Mouse (Mus musculus) left cerebral cortex, adult 18-20 months (tissue): ENCODE results near the gene Gm36176. TPM values are rescaled to one million over a fixed set of nuclear protein-coding genes. Genes with fewer than 3 reads are reported as not detected.
"Not testable (repeated sequence)": the region's sequence is repeated elsewhere in the genome, so short reads cannot be mapped to it uniquely, and the experiment has no call there.

ENCODE experiments used
- DNase-seq, 2 experiments: peaks; one replicate each; pipeline ENCODE4 v3.0.0; 2021 to 2022; ENCODE audit warnings: low spot score in 2 of 2, mixed read lengths in 1 of 2
- long read RNA-seq, 2 experiments: library from polyadenylated mRNA; stranded (forward); transcript quantifications; one replicate each; pipeline ENCODE4 v2.0.0; 2021
- total RNA-seq, 2 experiments: library from RNA; stranded (reverse); gene quantifications; 2 replicates each; pipeline ENCODE4 v1.2.3; 2021

The Gm36176 gene
- total RNA-seq = not detected
- long read RNA-seq, experiment 1 = 0 reads
- long read RNA-seq, experiment 2 = 0 reads

DNA sequence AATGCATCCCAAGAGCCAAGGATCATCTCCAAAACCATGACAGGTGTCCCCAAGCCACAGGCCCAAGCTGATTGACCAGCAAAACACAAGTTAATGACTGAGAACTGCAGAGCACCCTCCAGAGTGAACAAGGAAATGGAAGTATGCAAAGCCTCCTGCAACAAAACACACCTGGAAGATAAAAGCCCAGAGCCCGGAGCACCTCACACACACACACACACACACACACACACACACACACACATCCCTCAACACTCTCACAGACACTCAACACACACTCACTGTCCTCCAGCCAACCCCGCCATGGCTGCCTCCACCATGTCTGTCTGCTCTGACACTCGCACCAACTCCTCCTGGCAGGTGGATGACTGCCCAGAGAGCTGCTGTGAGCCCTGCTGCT lies at the start of gene Gm36176:
TSS of gene Gm36176 (plus strand) at position 301 of the 400 bp plus-strand sequence.
- no peak for DNase-seq

DNA sequence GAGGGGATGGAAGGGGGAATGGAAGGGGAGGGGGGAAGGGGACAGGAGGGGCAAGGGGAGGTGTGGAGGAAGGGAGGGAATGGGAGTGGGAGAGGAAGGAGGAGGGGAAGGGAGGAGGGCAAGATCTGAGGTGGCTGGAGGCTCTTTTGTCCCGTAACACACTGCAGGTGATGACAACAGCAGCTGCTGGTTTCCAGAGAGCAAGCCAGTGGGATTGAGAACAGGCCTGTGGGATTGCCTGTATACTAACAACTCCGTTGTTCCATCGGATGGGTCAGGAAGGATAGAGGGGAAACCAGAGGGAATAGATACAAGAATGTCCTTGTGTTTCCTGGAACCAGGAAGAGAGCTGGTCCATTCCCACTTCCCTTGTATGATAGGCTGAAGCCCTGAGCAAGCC lies 48.9 kb upstream of the Gm36176 start:
- DNase-seq = no peak

DNA sequence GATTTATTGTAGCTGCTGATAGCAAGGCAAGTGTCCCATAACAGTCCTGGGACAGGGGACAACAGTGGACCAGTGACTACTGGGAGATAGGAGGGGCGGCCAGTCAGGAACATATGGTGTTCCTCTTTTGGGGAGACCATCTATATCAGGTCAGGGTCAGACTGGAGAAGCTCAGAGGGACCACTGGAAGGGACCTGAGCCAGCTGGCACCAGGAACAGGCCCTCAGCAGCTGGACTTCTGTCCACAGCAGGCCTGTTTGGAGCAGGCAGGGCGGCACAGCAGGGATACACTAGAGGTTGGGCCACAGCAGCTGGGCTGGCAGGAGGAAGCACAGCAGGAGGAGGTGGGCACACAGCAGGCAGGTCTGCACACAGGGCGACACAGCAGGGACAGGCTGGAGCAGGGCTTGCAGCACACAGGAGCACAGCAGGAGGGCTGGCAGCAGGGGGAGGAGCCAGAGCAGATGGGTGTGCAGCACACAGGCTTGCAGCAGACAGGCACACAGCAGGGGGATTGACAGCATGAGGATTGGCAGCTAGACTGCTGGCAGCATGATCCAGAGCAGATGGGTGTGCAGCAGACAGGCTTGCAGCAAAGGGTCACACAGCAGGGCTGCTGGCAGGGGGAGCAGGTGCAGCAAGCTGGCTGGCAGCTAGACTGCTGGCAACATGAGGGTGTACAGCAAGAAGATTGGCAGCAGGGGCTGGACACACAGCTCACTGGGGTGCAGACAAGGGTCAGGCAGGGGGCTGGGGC lies 48.3 kb upstream of the Gm36176 start:
- not testable (repeated sequence) for DNase-seq

DNA sequence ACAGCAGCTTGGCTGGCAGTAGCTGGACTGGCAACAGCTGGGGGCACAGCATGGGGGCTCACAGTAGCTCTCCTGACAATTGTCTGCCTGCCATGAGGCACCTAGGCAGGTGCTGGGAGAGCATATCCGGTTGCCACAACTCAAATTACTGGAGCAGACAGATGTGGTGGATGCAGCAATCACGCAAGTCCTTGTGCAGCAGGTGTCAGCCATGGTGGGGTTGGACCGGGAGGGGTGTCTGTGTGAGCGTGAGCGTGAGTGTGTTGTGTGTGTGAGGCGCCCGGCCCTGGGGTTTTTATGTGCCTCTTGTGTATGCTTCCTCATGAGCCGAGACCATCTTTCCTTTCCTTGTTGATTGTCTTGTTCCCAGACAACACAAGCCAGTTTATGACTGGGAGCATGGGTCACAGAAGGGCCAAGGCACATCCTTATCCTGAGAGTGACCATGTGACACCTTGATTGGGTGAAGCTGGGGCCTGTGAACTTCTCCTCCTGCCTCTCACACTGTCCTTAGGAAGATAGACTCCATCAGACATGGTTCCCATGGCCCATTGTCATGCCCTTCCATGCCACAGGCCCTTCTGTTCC lies 47.6 kb upstream of the Gm36176 start, which contains the start of gene Gm19668:
TSS of gene Gm19668 (minus strand) at position 213 of the 588 bp plus-strand sequence.
- DNase-seq = no peak

DNA sequence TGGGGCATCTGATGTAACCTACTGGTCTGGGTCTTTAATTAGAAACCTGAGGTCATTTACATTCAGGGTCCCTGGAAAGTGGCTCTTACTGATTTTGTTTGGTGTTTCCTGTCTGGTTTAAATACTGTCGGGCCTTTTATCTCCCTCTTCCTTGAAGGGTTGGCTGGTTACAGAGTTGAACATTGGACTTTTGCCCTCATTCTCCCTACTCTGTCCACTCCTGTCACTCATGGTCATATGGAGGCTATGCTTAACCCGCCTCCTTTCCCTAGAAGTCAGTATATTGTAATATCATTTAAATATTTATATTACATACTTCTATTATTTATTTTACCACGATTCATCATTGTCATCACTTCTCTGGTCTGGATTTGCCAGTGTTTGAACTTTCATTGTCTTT lies 42.5 kb upstream of the Gm36176 start:
- no peak for DNase-seq

DNA sequence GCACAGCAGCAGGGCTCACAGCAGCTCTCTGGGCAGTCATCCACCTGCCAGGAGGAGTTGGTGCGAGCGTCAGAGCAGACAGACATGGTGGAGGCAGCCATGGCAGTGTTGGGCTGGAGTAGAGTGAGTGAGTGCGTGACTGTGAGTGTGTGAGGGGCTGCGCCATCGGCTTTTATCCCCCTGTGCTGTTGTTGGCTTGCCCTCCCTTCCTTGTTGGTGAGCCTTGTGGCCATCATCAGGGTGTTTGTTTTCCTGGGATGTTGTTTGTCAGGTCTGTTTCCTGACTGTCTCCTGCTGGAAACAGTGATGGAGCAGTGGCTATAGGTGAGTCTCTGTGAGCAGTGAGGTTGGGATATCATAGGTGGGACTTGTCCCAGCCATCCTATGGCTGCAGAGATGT lies 34.9 kb upstream of the Gm36176 start, which contains the start of gene Gm9507:
TSS of gene Gm9507 (minus strand) at position 101 of the 400 bp plus-strand sequence.
- DNase-seq = no peak

DNA sequence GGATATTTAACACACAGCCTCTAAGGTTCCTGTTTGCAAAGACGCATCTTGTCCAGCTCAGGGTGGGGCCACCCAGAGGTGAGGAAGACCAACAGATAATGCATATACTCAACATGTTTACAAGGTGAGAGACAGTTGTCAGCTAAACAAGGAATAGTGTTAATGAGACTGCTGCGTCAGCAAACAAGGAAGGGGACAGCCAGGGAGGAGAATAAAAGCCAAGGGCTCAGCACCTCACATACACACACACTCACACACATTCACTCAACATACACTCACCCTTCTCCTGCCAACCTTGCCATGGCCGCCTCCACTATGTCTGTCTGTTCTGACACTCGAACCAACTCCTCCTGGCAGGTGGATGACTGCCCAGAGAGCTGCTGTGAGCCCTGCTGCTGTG lies 32.2 kb upstream of the Gm36176 start, which contains the start of gene Gm2696:
TSS of gene Gm2696 (plus strand) at position 301 of the 400 bp plus-strand sequence.
- DNase-seq = no peak

DNA sequence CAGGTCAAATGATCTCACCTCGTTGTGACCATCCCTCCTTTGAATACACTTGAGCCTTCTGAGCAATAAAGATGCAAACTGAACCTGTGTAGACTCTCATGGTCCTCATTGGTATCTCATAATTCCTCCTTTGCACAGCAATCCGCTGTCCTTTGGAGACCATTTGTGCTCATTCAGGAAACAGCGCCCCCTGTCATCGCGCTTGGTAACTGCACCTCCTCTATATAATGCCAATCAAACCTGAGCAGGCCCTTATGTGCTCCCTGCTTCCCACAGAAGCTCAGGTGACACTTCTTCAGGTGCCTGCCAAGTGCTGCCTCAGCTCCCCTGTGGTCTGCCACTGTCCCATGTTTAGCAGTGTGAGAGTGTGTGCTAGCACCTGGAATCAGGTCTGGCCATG lies 31.1 kb upstream of the Gm36176 start:
- DNase-seq = no peak

DNA sequence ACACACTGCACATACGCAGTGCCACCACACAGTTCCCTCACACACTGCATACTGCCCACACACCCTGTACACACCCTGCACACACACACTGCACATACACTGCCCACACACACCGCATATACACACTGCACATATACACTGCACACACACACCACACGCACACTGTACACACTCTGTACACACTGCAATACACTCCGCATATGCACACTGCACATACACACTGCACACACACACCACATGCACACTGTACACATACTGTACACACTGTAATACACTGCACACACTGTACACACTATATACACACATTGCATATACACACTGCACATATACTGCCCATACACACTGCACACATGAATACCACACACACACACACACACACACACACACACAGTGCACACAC lies 28.1 kb upstream of the Gm36176 start:
- no peak for DNase-seq

DNA sequence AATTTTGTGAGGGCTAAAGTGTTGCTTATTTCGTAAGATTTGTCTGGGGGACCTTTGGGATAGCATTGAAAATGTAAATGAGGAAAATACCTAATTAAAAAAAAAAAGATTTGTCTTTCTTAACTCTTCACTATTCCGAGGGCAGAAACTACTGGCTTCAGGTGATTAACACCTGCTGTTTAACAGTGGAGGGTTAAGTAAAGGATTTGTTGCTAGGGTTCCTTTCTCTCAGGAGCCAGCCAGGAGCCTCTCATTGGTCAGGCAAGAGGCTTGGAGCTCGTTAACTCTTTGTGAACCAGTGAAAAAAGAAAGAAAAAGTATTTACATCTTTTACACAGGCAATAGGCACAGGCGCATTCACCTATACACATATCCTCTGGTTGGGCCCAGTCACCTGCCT lies 27.4 kb upstream of the Gm36176 start:
- no peak for DNase-seq

DNA sequence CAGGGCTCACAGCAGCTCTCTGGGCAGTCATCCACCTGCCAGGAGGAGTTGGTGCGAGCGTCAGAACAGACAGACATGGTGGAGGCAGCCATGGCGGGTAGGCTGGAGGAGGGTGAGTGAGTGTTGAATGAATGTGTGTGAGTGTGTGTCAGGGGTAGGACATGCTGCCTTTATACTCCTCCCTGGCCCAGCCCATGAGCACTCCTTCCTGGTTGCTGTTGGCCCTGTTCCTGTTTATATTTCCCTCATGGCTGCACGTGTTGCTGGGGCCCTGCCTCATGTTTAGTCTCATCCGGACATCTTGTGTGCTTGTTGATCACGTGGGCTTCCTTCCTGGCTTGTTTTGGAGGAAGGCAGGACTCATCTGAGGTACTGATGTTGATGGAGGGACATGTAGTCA lies 19.7 kb upstream of the Gm36176 start, which contains the start of gene Krtap10-4:
TSS of gene Krtap10-4 (minus strand) at position 145 of the 400 bp plus-strand sequence.
- no peak for DNase-seq

DNA sequence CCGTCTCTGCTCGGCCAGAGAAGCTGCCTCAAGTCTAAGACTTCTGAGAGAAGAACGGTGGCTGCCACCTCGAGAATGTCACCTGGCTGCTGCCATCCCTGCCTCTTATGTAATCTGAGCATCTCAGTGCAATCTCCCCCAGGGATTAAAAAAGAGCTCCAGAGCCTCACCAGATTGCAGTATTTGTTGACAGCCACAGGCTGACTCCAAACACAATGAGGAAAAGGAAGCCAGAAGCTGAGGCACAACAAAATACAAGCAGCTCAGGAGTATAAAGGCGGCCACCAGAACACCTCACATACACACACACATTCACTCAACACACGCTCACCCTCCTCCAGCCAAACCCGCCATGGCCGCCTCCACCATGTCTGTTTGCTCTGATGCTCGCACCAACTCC lies 11.0 kb upstream of the Gm36176 start, which contains the start of gene Krtap10-10:
TSS of gene Krtap10-10 (plus strand) at position 301 of the 400 bp plus-strand sequence.
- peak; percentile 14 to 43 for DNase-seq

DNA sequence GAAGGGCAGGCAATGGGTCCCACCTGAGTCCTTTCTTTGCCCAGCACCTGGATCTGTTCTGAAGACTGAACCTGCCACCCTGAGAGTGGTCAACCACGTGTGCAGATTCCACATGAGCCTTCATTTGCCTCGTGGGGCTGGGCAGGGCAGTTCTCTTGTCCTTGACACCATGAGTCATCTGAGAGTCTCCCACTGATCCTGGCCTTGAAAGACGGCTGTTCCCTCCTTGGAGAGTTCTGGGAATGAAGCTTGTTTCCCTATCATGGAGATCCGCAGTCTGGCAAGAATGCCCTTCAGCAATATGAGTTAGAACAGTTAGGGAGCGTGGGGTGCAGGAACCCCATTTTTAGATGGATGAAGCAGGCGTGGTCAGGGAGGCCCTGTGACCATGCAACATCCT lies 7.6 kb upstream of the Gm36176 start:
- no peak for DNase-seq

DNA sequence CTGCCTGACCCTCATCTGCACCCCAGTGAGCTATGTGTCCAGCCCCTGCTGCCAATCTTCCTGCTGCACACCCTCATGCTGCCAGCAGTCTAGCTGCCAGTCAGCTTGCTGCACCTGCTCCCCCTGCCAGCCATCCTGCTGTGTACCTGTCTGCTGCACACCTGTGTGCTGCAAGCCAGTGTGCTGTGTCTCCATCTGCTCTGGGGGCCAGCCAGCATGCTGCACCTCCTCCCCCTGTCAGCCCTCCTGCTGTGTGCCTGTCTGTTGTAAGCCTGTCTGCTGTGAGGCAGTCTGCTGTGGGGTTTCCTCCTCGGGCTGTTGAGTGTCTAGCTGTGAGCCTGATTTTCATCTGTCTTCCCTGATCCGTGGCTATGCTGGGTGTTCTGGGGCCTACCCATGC lies 358 bp downstream of the Gm36176 start:
- DNase-seq = no peak

DNA sequence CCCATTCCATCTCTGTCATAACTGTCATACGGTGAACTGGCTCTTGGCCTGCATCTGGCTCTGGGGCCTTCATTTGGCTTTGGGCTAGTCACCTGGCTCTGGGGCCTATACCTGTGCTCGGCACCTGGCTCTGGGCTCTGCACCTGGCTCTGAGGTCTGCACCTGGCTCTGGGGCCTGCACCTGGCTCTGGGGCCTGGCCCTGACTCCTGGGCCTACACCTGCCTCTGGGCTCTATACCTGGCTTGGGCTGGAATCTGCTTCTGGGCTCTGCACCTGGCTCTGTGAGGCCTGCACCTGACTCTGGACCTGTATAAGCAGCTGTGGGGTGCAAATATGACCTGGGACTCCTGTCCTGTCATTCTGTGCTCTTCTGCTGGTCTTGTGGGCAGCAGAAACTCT lies 935 bp downstream of the Gm36176 start:
- DNase-seq = no peak

DNA sequence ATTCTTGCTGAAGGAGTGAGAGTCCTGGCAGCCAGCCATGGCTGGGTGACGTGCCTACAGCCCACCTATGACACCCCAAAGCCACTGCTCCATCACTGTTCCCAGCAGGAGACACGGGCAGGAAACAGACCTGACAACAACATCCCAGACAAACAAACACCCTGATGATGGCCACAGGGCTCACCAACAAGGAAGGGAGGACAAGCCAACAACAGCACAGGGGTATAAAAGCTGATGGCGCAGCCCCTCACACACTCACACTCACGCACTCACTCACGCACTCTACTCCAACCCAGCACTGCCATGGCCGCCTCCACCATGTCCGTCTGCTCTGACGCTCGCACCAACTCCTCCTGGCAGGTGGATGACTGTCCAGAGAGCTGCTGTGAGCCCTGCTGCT lies 6.0 kb downstream of the Gm36176 start, which contains the start of gene Gm10318:
TSS of gene Gm10318 (plus strand) at position 301 of the 400 bp plus-strand sequence.
- DNase-seq = no peak

DNA sequence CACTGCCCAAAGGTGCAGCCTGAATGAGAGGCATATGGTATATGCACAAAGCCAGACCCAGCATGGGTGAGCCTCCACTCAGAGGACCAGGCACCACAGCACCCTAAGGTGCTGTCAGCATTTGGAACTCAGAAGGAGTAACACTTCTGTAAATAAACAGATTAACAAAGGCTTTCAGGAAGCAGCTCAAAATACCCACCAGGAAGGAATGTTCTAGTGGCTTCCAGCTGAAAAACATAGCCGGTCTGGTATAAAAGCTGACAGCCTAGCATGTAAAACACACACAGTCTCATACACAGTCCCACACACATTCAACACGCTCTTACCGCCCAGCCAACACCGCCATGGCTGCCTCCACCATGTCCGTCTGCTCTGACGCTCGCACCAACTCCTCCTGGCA lies 15.1 kb downstream of the Gm36176 start, which contains the start of gene Gm3285:
TSS of gene Gm3285 (plus strand) at position 301 of the 400 bp plus-strand sequence.
- DNase-seq = no peak

DNA sequence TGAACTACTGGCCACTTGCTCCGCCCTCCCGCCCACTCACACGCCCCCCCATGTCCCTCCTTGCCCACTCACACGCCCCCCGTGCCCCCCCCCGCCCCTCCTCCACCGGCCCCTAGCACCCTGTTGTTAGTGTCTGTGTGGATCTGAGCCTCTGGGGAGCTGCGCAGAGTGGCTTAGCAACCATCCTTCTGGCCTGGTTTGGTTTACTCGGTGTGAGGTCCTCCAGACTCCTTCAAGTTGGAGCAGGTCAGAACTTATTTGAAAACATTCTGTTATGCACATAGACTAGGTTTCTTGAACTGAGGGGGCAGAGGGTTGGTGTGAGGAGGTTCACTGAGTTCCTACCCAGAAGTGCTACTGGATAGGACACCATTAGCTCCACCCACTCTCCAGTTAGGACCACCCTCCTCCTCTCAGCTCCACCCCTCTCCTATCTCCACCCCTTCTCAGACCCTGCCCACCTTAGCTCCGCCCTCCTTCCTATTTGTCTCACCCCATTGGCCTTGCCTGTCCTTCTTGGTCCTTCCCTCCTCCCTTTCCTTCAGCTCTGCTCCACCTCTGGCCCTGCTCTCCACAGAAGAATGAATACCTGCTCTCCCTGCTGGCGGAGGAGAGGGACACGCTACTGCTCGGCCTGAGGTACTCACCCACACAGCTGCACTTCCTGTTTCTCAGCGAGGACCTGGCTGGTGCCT lies 17.6 kb downstream of the Gm36176 start:
- no peak for DNase-seq

DNA sequence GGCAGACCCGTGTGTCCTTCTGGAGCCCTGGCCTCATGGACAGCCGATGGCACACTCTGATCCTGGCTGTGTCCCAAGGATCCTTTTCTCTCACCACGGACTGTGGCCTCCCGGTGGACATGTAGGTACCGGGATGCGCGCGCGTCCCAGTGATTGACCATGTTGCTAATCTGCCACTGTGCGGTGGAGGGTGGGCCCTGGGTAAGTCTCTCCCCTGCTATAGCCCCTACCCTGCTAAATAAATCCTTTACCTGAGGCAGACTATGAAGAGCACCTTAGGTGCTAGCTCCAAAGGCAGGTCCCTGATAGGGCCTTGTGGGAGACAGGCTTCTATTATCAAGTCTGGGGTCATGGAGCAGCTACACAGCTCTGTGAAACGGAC lies 18.1 kb downstream of the Gm36176 start:
- no peak for DNase-seq

DNA sequence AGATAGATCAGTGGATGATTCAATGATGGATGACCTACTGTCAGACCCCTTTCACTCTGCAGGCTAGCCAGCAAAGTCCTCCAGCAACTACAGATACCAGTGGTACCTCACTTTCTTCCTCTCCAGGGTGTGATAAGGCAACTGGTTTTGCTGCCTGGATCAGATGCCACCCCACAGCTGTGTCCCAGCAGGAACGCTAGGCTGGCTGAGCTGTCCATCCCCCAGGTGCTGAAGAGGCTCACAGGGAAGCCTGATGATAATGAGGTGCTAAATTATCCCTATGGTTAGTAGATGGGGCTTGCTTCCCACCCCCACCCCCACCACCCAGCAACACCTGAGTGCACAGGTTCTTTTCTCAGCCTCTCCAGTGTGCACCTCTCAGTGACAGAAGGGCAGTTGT lies 20.9 kb downstream of the Gm36176 start:
- DNase-seq = no peak

DNA sequence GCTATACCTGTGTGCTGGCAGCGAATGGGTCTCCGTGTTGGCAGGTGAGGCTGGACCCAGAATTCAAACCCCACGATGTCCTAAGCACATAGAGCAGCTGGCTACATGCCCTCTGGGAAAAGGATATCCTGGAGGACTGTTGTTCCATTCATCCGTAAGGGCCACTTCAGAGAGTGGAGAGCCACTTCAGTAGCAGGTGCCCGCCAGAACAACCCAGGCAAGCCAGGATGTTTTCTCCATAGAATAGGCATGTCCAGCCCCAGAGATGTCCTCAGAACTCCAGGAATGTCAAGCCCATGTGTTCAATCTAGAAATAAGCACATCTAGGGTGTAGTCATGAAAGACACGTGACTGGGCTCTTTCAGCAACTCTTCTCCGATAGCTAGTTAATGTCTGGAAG lies 23.0 kb downstream of the Gm36176 start:
- DNase-seq = no peak

DNA sequence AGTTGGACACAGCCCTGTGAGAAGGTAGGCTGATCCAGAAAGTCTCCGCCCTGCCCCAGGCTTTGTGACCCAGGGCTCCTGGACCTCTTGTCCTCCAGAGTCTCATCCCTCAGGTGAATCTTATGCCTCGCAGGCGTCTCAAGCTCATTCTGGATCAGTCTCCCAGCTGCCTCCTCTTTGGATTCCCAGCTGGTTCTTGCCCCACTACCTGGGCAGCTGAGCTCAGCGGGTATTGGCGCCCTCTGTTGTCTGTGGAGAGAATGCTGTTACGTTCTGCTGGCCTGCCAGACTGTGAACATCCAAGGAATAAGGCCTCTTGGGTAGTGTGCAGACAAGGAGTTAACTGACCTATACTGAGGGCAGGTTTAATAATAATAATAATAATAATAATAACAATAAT lies 32.4 kb downstream of the Gm36176 start:
- DNase-seq = peak; percentile 46 to 56
